Mouse (Mus musculus) liver, adult (tissue): ENCODE data around the gene Egfl7.

Experiments used
- GATA4 ChIP-seq: IDR thresholded peaks from 2 replicates; pipeline ENCODE4 v1.6.1; 2014; ENCODE audit warnings: mild to moderate bottlenecking, low read length; ENCODE audit not compliant: insufficient replicate concordance

Gene Egfl7

DNA sequence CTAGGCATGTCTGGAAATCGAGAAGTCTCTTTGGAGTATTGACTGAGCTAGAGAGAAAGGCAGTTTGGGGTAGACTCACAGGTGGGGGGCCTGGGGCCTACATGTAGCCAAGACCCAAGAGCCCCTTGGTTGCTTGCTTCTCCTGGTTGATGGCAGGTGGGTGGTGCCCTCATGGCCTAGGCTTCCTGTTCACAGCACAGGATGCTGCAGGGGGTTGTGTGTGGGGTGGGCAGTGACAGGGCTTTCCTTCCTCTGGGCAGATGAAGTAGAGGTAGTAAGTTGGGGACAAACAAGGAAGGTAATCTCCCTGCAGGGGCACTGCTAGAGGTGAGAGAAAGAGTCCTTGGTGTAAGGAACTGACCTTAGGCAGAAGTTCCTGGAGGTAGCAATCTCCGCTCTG, 27.7 kb upstream of the Egfl7 start:
- no peak for TF ChIP-seq GATA4

DNA sequence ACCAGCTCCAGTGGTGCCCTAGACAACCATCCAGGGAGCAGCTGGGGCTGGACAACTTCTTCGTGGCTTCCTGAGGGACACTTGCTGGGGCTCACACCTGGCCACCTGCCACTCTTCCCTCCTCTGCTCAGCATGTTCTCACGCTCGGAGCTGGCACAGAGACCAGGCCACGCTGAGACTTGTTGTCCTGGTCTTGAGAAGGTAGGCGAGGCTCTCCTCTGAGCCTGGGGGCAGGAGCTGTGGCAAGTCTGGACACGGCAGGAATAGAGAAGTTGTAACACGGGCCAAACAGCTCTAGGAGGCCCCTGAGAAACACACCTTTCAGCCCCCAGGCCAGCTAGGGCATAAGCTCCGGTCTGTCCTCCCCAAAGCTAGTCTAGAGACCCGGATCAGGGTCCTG, 25.9 kb upstream of the Egfl7 start:
- no peak for TF ChIP-seq GATA4

DNA sequence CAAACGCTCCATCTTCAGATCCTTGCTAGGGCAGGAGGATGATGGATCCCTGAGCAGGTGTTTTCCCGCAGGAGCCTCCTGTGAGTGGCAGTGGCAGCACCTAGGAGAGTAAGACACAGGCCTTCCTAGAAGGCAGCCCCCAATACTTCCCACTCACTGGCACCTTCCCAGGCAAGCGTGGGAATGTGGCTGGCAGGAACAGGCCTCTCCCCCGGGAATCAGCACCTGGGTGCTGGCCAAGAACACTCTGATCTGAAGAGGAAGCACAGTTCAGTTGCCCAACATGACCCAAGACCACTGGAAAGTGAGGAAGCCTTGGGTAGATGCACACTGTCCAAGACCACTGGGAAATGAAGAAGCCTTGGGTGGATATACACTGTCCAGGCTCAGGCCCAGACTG, 24.7 kb upstream of the Egfl7 start:
- no peak; the same call in 1 of the 2 replicates for TF ChIP-seq GATA4

DNA sequence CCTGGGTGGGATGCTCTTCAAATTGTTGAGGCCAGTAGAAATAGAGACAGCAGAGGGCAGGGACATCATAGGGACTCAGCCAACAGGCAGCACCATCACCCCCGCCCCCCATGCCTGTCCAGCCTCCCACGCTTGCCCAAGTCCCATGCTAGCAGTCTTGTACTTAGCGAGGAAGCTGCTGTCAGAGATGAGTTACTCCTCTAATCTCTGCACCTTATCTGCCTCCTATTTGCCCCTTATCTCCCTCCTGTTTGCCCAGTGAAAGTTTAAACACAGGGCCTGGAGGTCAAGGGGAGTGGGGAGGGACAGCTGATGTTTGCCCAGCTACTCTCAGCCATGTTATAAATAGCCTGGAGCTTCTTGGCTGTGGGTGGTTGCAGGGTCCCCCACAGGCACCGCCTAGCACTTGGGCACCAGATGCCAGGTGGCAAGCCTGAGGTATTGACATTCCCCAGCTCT, 23.2 kb upstream of the Egfl7 start:
- TF ChIP-seq GATA4 = peak; percentile 97

- no peak for TF ChIP-seq GATA4
Observed at GRCm38 (mm10) chr2:26560506-26560905, 19.3 kb upstream of the Egfl7 start.

- no peak for TF ChIP-seq GATA4
Observed at GRCm38 (mm10) chr2:26561351-26562016, 18.3 kb upstream of the Egfl7 start.

GRCm38 (mm10) chr2:26566221-26566620, 13.6 kb upstream of the Egfl7 start:
- no peak for TF ChIP-seq GATA4

GRCm38 (mm10) chr2:26570034-26570433, 9.8 kb upstream of the Egfl7 start:
- no peak for TF ChIP-seq GATA4

DNA sequence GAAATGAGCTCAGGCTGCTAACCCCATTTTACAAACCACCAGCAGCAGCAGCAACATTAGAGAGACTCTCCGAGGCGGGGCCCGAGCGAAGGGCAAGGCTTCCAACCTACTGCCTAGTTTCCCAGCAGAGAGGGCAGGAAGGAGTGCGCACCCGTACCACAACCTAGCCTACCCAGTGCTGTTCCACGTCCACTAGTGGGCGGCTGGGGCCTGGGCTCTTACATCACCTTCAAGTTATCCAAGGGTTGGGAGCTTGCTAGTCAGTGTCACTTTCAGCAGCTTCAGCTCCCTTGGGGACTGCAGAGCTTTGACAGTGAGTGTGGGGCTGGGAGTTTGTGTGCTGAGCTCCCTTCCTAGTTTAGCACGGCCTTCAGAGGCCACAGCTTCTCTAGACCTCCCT, 8.4 kb upstream of the Egfl7 start:
- TF ChIP-seq GATA4 = no peak

DNA sequence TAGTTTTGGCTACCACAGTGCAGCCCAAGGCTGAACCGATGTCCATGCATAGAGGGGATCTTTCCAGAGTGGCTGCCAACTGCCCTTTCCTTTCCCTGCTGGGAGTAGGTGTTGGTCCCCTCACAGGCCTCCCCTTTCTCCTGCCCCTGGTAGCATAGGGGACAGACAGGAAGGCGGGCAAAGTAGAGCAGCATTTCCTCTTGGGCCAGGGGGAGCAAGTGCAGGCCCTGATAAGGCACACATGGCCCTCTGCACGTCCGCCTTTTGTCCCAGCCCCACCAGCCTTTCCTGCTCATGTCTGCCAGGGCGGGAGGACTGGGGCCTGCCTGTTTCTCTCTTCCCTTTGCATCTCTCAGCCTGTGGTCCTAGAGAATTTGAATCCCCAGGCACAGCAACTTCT, 8.0 kb upstream of the Egfl7 start:
- peak; percentile 99 for TF ChIP-seq GATA4

DNA sequence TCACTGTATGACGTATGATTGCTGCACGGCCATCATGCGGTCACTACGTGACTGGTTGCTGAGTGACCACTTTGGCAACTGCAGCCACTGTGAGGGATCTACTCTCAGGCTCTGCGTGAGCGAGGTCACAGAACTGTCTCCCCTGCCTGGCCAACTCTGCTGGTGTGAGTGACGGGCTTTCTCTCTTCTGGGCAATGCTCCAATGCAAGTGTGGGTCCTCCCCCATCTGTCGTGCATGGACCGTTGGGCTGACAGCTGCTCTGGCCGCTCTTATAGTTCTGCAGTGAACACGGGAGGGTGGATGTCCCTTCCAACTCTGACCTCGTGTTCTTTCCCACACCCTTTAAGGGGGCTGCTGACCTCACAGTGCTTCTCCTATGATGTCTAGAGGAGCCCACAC, 6.4 kb upstream of the Egfl7 start:
- no peak for TF ChIP-seq GATA4

- no peak for TF ChIP-seq GATA4
Observed at GRCm38 (mm10) chr2:26573807-26574206, 6.0 kb upstream of the Egfl7 start.

DNA sequence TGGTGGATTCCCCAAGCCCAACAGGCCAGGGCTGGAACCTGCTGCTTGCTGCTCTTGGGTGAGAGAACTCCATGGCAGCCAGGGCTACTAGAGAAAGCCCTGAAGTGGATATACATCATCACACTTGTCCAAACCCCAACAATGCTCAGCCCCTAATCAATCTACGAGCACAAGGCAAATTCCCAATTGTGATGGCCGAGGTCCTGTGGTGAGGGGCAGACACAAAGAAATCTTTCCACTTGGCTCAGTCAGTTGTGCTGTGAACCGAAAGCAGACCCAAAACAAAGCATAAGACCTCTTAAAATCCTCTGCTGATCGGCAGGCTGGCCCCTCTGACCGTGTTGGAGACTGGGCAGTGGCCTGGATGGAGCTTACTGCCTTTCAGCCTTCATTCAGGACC, 5.0 kb upstream of the Egfl7 start:
- TF ChIP-seq GATA4 = no peak

- TF ChIP-seq GATA4 = no peak
Observed at GRCm38 (mm10) chr2:26575378-26575777, 4.4 kb upstream of the Egfl7 start.

DNA sequence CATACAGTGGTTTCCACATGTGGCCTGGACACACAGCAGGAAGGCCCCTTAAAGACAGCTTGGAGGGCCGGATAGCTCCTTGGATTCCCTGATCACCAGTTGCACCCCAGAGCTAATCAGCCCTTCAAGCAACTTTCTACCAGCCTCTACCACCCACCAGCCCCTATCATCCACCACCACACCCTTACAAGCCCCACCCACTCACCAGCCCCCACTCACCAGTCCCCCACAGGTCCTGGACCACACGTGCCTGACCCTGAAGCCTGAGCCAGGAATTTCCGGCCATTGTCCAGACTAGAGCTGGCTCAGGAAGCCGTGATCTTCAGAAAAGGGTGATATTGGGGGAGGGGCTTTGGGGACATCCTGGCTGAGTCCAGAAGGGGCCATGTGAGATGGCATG, 3.9 kb upstream of the Egfl7 start:
- TF ChIP-seq GATA4 = no peak

DNA sequence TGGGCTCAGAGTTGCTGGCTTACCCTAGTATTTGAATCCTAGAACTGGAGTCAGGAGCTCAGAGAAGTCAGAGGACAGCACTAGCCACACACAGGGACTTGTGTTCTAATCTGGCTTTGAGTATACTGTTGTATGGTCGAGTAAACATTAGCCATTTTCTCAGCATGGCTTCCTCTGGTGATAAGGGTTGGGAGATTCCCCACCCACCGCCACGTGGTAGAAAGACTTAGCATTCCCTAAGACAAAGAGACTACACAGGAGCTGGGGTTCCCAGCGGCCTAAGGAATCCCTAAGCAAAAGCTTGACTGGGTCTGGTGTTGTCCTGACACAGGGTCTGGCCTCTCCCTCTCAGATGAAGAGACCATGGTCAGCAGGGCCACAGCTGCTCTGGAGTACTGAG, 3.4 kb upstream of the Egfl7 start:
- peak; percentile 54; the same call in 1 of the 2 replicates for TF ChIP-seq GATA4

GRCm38 (mm10) chr2:26578369-26578768, 1.4 kb upstream of the Egfl7 start:
- TF ChIP-seq GATA4 = peak; percentile 76; the same call in 1 of the 2 replicates
